Mouse (Mus musculus) hindbrain, embryonic 16.5 days (tissue): ENCODE measurements at regions not wholly inside any gene's neighbourhood (a gene's known extent, or its start where the extent isn't known, plus 50 kb on each side); places are given as distances from the start of the nearest gene placed in this dataset.
A peak's percentile ranks its signal among the peaks of the same experiment; 100 is the strongest.

ENCODE experiments used
- ATAC-seq: fragments of 200-750 bp; cut with Nextera tagmentation; 2 replicates; pipeline ENCODE4 v1.8.0; 2017; ENCODE audit warnings: moderate TSS enrichment, moderate library complexity
- H3K27ac ChIP-seq: fragments of 300-500 bp; sonication (generic); 2 replicates; pipeline ENCODE4 v1.5.1; 2014; ENCODE audit warnings: low read depth, mild to moderate bottlenecking, control low read depth, low read length, moderate library complexity
- H3K27me3 ChIP-seq: fragments of 300-500 bp; sonication (generic); replicated peaks from 2 replicates; pipeline ENCODE4 v1.6.1; 2014; ENCODE audit warnings: low read length; ENCODE audit not compliant: control insufficient read depth, insufficient read depth
- H3K36me3 ChIP-seq: fragments of 300-500 bp; sonication (generic); 2 replicates; pipeline ENCODE4 v1.6.1; 2014; ENCODE audit warnings: mild to moderate bottlenecking, low read length, moderate library complexity, mixed read lengths; ENCODE audit not compliant: control insufficient read depth, insufficient read depth
- H3K4me1 ChIP-seq: fragments of 300-500 bp; sonication (generic); 2 replicates; pipeline ENCODE4 v1.6.1; 2014; ENCODE audit warnings: low read depth, low read length; ENCODE audit not compliant: control insufficient read depth, insufficient read depth
- H3K4me2 ChIP-seq: fragments of 300-500 bp; sonication (generic); 2 replicates; pipeline ENCODE4 v1.6.1; 2014; ENCODE audit warnings: mild to moderate bottlenecking, low read length, control low read depth, moderate library complexity
- H3K4me3 ChIP-seq: fragments of 300-500 bp; sonication (generic); 2 replicates; pipeline ENCODE4 v1.5.1; 2014; ENCODE audit warnings: mild to moderate bottlenecking, low read length, control low read depth, moderate library complexity
- H3K9ac ChIP-seq: fragments of 300-500 bp; sonication (generic); 2 replicates; pipeline ENCODE4 v1.6.1; 2014; ENCODE audit warnings: low read depth, mild to moderate bottlenecking, control low read depth, low read length, moderate library complexity
- H3K9me3 ChIP-seq: fragments of 300-500 bp; sonication (generic); 2 replicates; pipeline ENCODE4 v1.6.1; 2014; ENCODE audit warnings: mild to moderate bottlenecking, low read length, moderate library complexity; ENCODE audit not compliant: control insufficient read depth
- WGBS: fragments of 180-500 bp; shearing (Covaris S2); extraction: QIAGEN DNeasy Blood & Tissue Kit; methylation state at CpG from one replicate; pipeline ENCODE4 v1.1.7; 2014; 5-methylcytosine and 5-hydroxymethylcytosine counted together

GRCm38 (mm10) chr11:19827996-19828395 lies 96.2 kb upstream of the Spred2 start:
- H3K4me2 ChIP-seq = no peak overlapping the region
- no peak overlapping the region for H3K4me3 ChIP-seq
- no peaks in the 10 kb centered on the region for H3K27me3 ChIP-seq
- H3K4me1 ChIP-seq = peaks cover 2% of the 10 kb centered on the region; the same call in 1 of the 2 replicates
- 80% methylated on average over 11 of the region's 11 CpGs for WGBS
- H3K36me3 ChIP-seq = no peaks in the 10 kb centered on the region
- H3K27ac ChIP-seq = no peak overlapping the region
- ATAC-seq = no peak
- H3K9me3 ChIP-seq = no peaks in the 10 kb centered on the region
- no peak overlapping the region for H3K9ac ChIP-seq

- H3K27me3 ChIP-seq = no peaks in the 10 kb centered on the region
- H3K9me3 ChIP-seq = no peaks in the 10 kb centered on the region
- H3K36me3 ChIP-seq = no peaks in the 10 kb centered on the region
- H3K4me2 ChIP-seq = no peak overlapping the region
- H3K4me1 ChIP-seq = no peaks in the 10 kb centered on the region
- no peak for ATAC-seq
- no peak overlapping the region for H3K9ac ChIP-seq
- H3K27ac ChIP-seq = no peak overlapping the region
- 61% methylated on average over 8 of the region's 8 CpGs for WGBS
- no peak overlapping the region for H3K4me3 ChIP-seq
Measured at GRCm38 (mm10) chr11:19828959-19829401, 95.2 kb upstream of the Spred2 start.

DNA sequence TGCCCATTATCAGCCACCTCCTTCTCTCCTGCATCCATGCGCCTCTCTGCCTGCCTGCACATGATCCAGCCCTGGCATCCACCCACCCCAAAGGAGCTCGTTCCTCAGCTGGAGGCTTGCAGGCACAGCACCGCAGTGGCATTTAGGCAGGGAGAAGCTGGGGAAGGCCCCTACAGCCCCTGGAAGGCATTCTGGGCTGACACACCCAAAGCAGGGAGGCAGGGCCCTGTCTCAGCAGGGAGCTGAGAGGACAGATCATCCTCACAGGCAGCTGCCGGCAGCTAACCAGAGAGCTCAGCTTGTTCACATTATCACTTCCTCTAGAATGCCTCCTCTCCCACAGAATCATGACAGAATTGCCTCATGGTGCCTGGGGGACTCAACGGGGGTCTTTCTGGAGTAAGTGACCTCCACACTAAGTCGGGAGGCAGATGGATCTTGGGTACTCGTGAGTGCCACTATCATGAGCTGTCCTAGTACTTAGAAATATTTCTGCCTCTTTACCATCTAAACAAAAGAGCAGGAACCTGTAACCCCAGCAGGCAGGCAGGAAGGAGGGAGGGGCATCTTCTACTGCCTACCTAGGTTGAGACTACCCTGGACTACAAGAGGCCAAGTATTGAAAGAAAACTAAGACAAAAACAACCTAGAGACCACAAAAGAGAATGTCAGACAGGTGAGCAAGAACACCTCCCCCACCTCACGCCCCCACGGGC lies 94.5 kb upstream of the Spred2 start:
- no peaks in the 10 kb centered on the region for H3K36me3 ChIP-seq
- H3K4me3 ChIP-seq = no peak overlapping the region
- H3K27ac ChIP-seq = no peak overlapping the region
- peak overlapping the region; percentile 41 for H3K9ac ChIP-seq
- no peak for ATAC-seq
- H3K4me1 ChIP-seq = no peaks in the 10 kb centered on the region
- no peak overlapping the region for H3K4me2 ChIP-seq
- H3K9me3 ChIP-seq = no peaks in the 10 kb centered on the region
- WGBS = 38% methylated on average over 9 of the region's 9 CpGs
- H3K27me3 ChIP-seq = no peaks in the 10 kb centered on the region

DNA sequence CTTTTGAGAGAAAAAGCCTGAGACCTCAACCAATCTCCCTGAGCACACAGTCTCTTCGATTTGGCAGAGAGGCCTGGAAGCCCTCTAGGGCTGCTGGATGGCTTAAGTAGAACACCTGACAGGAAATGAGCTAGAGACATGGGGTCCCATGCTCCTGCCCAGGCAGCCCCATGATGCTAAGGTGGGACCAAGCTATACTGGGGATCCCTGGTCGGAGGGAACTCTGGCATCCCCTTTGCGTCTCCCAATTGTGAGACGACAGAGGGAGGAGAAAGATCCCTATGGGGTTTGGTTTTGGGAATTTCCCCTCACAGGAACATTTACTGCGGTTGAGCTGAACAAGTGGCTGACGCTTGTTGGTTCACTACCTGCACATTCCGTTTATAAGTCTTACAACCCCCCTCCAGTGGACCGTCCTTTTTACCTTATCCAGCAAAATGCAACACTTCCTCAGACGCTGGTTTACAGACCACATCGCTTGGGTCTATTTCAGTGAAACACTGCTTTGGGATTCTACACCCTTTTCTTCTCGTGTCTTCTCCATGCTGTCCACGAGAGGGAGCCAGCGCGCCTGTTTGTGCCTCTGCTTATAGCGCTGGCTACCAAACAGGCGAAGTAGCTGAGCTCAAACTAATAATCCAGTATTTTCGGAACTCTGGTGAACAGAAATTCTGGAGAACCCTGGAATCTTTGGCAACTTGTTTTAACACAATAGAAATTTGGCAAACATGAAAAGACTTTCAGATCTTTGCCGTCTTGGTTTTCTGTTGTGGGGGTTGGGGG lies 93.7 kb upstream of the Spred2 start:
- no peak overlapping the region for H3K4me2 ChIP-seq
- 20% methylated on average over 18 of the region's 18 CpGs for WGBS
- no peaks in the 10 kb centered on the region for H3K9me3 ChIP-seq
- H3K9ac ChIP-seq = no peak overlapping the region
- peak; percentile 65; the same call in 1 of the 2 replicates for ATAC-seq
- H3K27me3 ChIP-seq = no peaks in the 10 kb centered on the region
- H3K27ac ChIP-seq = no peak overlapping the region
- H3K4me1 ChIP-seq = peaks cover 3% of the 10 kb centered on the region; the same call in 1 of the 2 replicates
- no peaks in the 10 kb centered on the region for H3K36me3 ChIP-seq
- no peak overlapping the region for H3K4me3 ChIP-seq

- Histone ChIP-seq H3K27me3 (no peaks in the 10 kb centered on the region), H3K27ac (no peak overlapping the region), H3K4me3 (no peak overlapping the region), H3K9ac (no peak overlapping the region; the same call in 1 of the 2 replicates), H3K4me2 (no peak overlapping the region), H3K4me1 (peaks cover 6% of the 10 kb centered on the region; the same call in 1 of the 2 replicates), H3K36me3 (no peaks in the 10 kb centered on the region), H3K9me3 (no peaks in the 10 kb centered on the region)
- 77% methylated on average over 8 of the region's 8 CpGs for WGBS
- ATAC-seq = no peak
Measured at GRCm38 (mm10) chr11:19834561-19834960, 89.6 kb upstream of the Spred2 start.

DNA sequence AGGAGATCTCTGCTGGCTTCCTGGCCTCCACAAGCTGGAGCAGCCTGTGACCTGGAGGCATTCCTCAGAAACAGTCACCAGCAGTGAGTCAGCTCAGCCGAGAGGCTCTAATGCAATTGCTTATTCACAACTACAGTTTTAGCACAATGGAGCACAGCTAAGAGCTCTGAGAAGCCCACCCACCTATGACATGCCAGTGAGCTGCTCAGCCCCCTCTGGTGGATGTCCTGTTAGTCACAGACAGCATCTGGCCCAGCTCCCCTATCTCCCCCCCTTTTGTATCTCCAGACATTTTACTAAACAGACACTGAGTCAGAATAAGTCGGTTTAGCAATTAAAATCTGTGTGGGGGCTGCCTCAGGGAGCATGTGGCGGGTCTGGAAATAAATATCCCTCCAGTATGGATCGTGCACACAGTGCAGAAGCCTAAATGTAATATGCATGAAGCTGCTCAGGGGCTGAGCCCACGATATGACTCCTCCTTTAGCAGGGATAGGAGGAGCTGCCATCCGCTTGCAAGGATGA lies 88.9 kb upstream of the Spred2 start:
- H3K9ac ChIP-seq = no peak overlapping the region
- peak overlapping the region; percentile 30 for H3K4me2 ChIP-seq
- no peak overlapping the region for H3K4me3 ChIP-seq
- no peaks in the 10 kb centered on the region for H3K36me3 ChIP-seq
- no peaks in the 10 kb centered on the region for H3K27me3 ChIP-seq
- H3K9me3 ChIP-seq = no peaks in the 10 kb centered on the region
- ATAC-seq = peak; percentile 90
- H3K27ac ChIP-seq = 0 out of 2 replicates have a peak overlapping the region, but pooled peaks have one; percentile 29
- H3K4me1 ChIP-seq = peaks cover 6% of the 10 kb centered on the region; the same call in 1 of the 2 replicates
- 18% methylated on average over 6 of the region's 6 CpGs for WGBS

DNA sequence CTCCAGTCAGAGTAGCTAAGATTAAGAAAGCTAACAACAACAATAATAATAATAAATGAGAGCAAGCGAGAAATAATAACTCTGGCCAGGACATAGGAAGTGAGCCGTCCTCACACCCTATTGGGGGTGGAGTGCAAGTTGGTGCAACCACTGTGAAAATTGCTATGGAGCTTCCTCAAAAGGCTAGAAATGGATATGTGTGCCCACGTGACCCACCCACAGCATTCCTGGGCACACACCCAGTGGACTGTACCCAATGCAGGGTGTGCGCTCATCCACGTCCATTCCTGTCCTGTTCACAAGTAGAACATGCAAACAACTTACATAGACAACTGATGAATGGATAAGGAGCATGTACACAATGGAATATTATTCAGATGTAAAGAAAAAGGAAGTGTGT lies 85.2 kb upstream of the Spred2 start:
- H3K36me3 ChIP-seq = no peaks in the 10 kb centered on the region
- H3K4me2 ChIP-seq = no peak overlapping the region
- H3K27ac ChIP-seq = no peak overlapping the region
- no peak for ATAC-seq
- H3K27me3 ChIP-seq = no peaks in the 10 kb centered on the region
- no peak overlapping the region for H3K4me3 ChIP-seq
- 89% methylated on average over 5 of the region's 5 CpGs for WGBS
- H3K4me1 ChIP-seq = peaks cover 6% of the 10 kb centered on the region; the same call in 1 of the 2 replicates
- H3K9me3 ChIP-seq = no peaks in the 10 kb centered on the region
- no peak overlapping the region for H3K9ac ChIP-seq

- Histone ChIP-seq H3K36me3 (no peaks in the 10 kb centered on the region), H3K9ac (no peak overlapping the region), H3K4me1 (no peaks in the 10 kb centered on the region), H3K4me3 (no peak overlapping the region), H3K27me3 (no peaks in the 10 kb centered on the region), H3K9me3 (no peaks in the 10 kb centered on the region), H3K27ac (no peak overlapping the region), H3K4me2 (no peak overlapping the region)
- no peak for ATAC-seq
- 92% methylated on average over 3 of the region's 3 CpGs for WGBS
Measured at GRCm38 (mm10) chr11:19843084-19843483, 81.1 kb upstream of the Spred2 start.

DNA sequence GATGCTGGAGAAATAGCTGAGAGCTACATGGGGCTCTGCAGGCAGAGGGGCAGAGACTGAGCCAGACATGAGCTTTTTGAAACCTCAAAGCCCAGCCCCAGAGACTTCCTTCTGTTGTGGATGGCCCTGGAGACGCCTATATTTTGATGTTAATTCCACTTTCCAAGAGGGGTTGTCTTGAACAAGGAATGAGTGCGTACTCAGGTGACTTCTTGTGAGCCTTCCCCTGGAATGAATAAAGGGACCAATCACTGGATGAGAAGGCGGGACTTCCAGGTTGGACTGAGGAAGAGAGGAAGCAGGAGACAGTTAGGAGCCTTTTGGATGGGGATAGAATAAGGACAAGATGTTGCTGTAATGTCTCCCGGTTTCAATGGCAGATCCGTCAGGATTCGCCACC lies 76.3 kb upstream of the Spred2 start:
- no peak for ATAC-seq
- H3K4me3 ChIP-seq = no peak overlapping the region
- WGBS = 91% methylated on average over 6 of the region's 6 CpGs
- H3K27ac ChIP-seq = no peak overlapping the region
- no peaks in the 10 kb centered on the region for H3K4me1 ChIP-seq
- no peak overlapping the region for H3K4me2 ChIP-seq
- no peaks in the 10 kb centered on the region for H3K27me3 ChIP-seq
- no peak overlapping the region for H3K9ac ChIP-seq
- no peaks in the 10 kb centered on the region for H3K36me3 ChIP-seq
- no peaks in the 10 kb centered on the region for H3K9me3 ChIP-seq
